Mouse (Mus musculus): ENCODE results near the gene Cfb. TPM values are rescaled to one million over a fixed set of nuclear protein-coding genes. Genes with fewer than 3 reads are reported as not detected.
A peak's percentile ranks its signal among the peaks of the same experiment; 100 is the strongest.

Gene Cfb
- polyA plus RNA-seq, 1 experiment: 71.5 TPM

DNA sequence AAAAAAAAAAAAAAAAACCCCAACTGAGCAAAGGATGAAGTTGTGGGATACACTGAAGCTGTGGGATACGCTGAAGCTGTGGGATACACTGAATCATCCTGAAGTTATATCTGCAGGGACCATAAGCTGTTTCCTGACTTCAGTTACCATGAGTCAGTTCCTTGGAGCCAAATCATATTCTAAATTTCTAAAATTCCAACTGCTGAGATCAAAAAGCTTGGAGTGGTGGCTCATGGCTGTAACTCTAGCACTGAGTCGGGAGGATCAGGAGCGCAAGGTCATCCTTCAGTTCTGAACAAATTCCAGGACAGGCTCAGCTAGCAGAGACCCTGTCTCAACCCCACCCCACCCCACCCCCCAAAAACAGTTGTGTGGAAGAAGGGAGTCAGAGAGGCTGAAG, 23.3 kb upstream of the Cfb start:
- TF ChIP-seq CTCF (IDR thresholded peaks at IDR 0.05; ENCODE audit: extremely low read depth, insufficient read length, insufficient replicate concordance, low read depth, low read length) (no peak), POLR2A (IDR thresholded peaks at IDR 0.05; ENCODE audit: low read depth, low read length) (no peak)
- Histone ChIP-seq H3K4me3 (ENCODE audit: low read depth, low read length) (no peak overlapping the region), H3K4me1 (ENCODE audit: control insufficient read depth, insufficient read depth, insufficient read length, low read length) (peaks cover 4% of the 10 kb centered on the region; the same call in 1 of the 2 replicates), H3K27ac (ENCODE audit: insufficient read depth, low read depth, low read length) (no peak overlapping the region), H3K27me3 (ENCODE audit: control insufficient read depth, insufficient read depth, low read length) (no peaks in the 10 kb centered on the region), H3K36me3 (ENCODE audit: control insufficient read depth, insufficient read depth, low read length) (no peaks in the 10 kb centered on the region)
- WGBS: 89% methylated on average over 3 of the region's 3 CpGs

DNA sequence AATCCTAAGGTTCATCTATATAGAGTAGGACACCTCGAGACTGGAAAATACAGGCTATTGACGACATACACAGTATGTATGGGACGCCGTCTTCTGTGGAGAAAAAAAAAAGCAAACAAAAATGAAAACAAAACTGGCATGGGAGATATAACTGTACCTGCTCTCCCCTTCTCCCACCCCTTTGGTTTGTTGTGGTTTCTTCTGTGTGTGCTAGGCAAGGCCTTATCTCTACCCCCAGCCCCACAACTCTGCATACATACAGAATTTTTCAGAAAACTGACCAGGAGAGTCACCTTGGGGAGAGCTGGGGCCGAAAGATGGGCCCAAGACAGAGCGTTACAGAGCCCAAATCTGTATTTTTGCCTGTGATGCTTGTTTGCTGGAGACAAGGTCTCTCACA, 22.4 kb upstream of the Cfb start:
- H3K36me3 ChIP-seq (ENCODE audit: control insufficient read depth, insufficient read depth, low read length): no peaks in the 10 kb centered on the region
- peaks cover 7% of the 10 kb centered on the region for H3K4me1 ChIP-seq (ENCODE audit: control insufficient read depth, insufficient read depth, insufficient read length, low read length)
- no peaks in the 10 kb centered on the region for H3K27me3 ChIP-seq (ENCODE audit: control insufficient read depth, insufficient read depth, low read length)
- WGBS: 92% methylated on average over 6 of the region's 6 CpGs
- TF ChIP-seq CTCF (IDR thresholded peaks at IDR 0.05; ENCODE audit: extremely low read depth, insufficient read length, insufficient replicate concordance, low read depth, low read length) (no peak), POLR2A (IDR thresholded peaks at IDR 0.05; ENCODE audit: low read depth, low read length) (no peak)
- H3K27ac ChIP-seq (ENCODE audit: insufficient read depth, low read depth, low read length): no peak overlapping the region
- H3K4me3 ChIP-seq (ENCODE audit: low read depth, low read length): no peak overlapping the region

DNA sequence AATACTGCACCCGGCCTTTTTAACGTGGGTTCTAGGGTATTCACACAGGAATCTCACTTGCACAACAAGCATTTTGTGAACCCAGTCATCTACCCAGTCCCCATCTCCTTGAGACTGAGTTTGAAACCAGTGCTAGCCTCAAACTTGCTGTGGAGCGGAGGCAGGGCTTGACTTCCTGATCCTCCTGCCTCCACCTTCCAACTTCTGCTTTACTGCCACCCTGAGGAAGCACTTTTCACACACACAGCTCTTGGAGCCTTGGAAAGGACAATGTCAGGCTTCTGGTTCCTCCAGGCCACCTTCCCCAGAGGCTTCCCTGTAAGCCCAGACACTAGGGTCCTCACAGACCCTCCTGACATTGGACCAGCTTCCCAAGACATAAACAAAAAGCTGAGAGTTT, 21.0 kb upstream of the Cfb start:
- no peak for TF ChIP-seq CTCF (IDR thresholded peaks at IDR 0.05; ENCODE audit: extremely low read depth, insufficient read length, insufficient replicate concordance, low read depth, low read length)
- TF ChIP-seq POLR2A (IDR thresholded peaks at IDR 0.05; ENCODE audit: low read depth, low read length): no peak

DNA sequence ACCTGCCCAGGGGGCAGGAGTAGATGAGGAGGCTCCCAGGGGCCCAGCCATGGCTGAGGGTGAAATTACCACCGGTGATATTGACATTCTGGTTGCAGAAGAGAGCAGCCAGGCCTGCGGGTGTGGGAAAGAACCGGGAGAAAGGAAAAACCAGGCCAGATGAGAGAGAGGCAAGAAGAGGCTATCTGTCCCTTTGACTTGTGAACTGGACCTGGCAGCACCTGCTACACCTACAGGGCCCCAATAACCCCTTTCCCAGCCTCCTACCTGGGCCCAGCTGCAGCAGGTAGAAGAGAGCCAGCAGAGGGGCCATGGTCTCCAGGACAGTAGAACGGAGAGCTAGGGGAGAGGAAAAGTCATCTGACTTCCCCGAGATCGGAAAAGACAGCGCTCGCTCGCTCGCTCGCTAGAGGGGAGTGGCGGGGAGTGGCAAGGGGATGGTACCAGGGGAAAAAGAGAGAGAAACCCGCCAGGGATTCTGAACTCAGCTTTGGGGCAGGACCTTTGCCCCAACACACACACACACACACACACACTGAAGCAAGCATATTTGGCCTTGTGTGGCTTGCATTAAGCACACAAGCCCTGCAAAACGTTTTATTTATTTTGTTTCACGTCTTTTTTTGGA, 19.5 kb upstream of the Cfb start, which contains the start of gene Gm20547:
Gene Gm20547, minus strand, starts transcription at position 360 of the 628 bp plus-strand sequence.
- H3K36me3 ChIP-seq (ENCODE audit: control insufficient read depth, insufficient read depth, low read length): no peaks in the 10 kb centered on the region
- peaks cover 10% of the 10 kb centered on the region for H3K4me1 ChIP-seq (ENCODE audit: control insufficient read depth, insufficient read depth, insufficient read length, low read length)
- no peak within 1 kb of the TSS for H3K27ac ChIP-seq (ENCODE audit: insufficient read depth, low read depth, low read length)
- H3K4me3 ChIP-seq (ENCODE audit: low read depth, low read length): peak within 1 kb of the TSS; percentile 50
- WGBS: 6% methylated on average over 15 of the region's 15 CpGs
- H3K27me3 ChIP-seq (ENCODE audit: control insufficient read depth, insufficient read depth, low read length): no peaks in the 10 kb centered on the region
- TF ChIP-seq POLR2A (IDR thresholded peaks at IDR 0.05; ENCODE audit: low read depth, low read length): no peak
- TF ChIP-seq CTCF (IDR thresholded peaks at IDR 0.05; ENCODE audit: extremely low read depth, insufficient read length, insufficient replicate concordance, low read depth, low read length): no peak

More for the DNA sequence above, 21.0 kb upstream of the Cfb start:
- no peaks in the 10 kb centered on the region for H3K36me3 ChIP-seq (ENCODE audit: control insufficient read depth, insufficient read depth, low read length)
- no peaks in the 10 kb centered on the region for H3K27me3 ChIP-seq (ENCODE audit: control insufficient read depth, insufficient read depth, low read length)
- no peak overlapping the region for H3K4me3 ChIP-seq (ENCODE audit: low read depth, low read length)
- H3K27ac ChIP-seq (ENCODE audit: insufficient read depth, low read depth, low read length): no peak overlapping the region
- 57% methylated on average over 3 of the region's 3 CpGs for WGBS
- H3K4me1 ChIP-seq (ENCODE audit: control insufficient read depth, insufficient read depth, insufficient read length, low read length): peaks cover 10% of the 10 kb centered on the region

DNA sequence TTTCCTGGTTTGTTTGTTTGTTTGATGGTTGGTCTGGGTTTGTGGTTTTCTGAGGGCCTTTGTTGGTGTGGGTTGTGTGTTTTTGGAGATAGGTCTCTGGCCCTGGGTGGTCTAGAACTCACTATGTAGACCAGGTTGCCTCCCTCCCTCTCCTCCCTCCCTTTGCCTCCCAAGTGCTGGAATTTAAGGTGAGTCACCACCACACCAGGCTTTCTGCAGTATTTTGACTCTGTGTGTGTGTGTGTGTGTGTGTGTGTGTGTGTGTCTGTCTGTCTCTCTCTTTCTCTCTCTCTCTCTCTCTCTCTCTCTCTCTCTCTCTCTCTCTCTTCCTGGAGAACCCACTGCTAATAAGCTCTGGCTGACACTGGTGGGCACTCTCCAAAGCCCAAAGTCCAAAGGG, 18.8 kb upstream of the Cfb start:
- H3K36me3 ChIP-seq (ENCODE audit: control insufficient read depth, insufficient read depth, low read length): no peaks in the 10 kb centered on the region
- no peak for TF ChIP-seq CTCF (IDR thresholded peaks at IDR 0.05; ENCODE audit: extremely low read depth, insufficient read length, insufficient replicate concordance, low read depth, low read length)
- no peak for TF ChIP-seq POLR2A (IDR thresholded peaks at IDR 0.05; ENCODE audit: low read depth, low read length)
- H3K4me3 ChIP-seq (ENCODE audit: low read depth, low read length): peak overlapping the region; percentile 50
- H3K27me3 ChIP-seq (ENCODE audit: control insufficient read depth, insufficient read depth, low read length): no peaks in the 10 kb centered on the region
- peaks cover 10% of the 10 kb centered on the region for H3K4me1 ChIP-seq (ENCODE audit: control insufficient read depth, insufficient read depth, insufficient read length, low read length)
- H3K27ac ChIP-seq (ENCODE audit: insufficient read depth, low read depth, low read length): no peak overlapping the region

DNA sequence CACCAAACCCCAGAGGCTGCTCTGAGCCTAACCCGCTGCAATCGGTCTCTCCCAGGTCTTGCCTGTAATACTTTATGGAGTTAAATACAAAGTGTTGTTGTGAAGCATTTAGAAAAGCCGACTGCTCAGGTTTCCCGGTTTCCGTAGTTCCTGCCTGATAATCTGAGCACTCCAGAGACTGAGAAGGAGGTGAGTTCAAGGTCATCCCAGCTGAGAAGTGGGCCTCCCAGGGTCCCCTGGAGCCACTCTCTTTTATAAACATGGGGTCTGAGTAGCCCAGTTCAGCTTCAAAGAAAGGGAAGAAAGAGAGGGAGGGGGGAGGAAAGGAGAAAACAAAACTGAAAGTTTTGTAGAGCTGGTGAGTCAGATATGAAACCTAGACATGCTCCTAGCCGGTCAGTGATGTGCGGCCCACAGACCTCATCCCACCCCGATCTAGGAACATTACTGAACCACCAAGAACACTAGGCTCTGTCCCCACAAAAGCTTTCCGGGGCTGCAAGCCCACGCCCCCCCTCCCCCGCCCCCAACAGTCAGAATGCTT, 17.1 kb upstream of the Cfb start, which contains the start of gene Zbtb12:
Gene Zbtb12, plus strand, starts transcription at position 148 of the 544 bp plus-strand sequence.
- TF ChIP-seq CTCF (IDR thresholded peaks at IDR 0.05; ENCODE audit: extremely low read depth, insufficient read length, insufficient replicate concordance, low read depth, low read length): no peak
- no peak for TF ChIP-seq POLR2A (IDR thresholded peaks at IDR 0.05; ENCODE audit: low read depth, low read length)
- no peaks in the 10 kb centered on the region for H3K27me3 ChIP-seq (ENCODE audit: control insufficient read depth, insufficient read depth, low read length)
- H3K4me3 ChIP-seq (ENCODE audit: low read depth, low read length): peak within 1 kb of the TSS; percentile 39; the same call in 1 of the 2 replicates
- no peaks in the 10 kb centered on the region for H3K36me3 ChIP-seq (ENCODE audit: control insufficient read depth, insufficient read depth, low read length)
- H3K4me1 ChIP-seq (ENCODE audit: control insufficient read depth, insufficient read depth, insufficient read length, low read length): peaks cover 10% of the 10 kb centered on the region
- peak within 1 kb of the TSS; percentile 27 for H3K27ac ChIP-seq (ENCODE audit: insufficient read depth, low read depth, low read length)
- WGBS: 34% methylated on average over 11 of the region's 11 CpGs

DNA sequence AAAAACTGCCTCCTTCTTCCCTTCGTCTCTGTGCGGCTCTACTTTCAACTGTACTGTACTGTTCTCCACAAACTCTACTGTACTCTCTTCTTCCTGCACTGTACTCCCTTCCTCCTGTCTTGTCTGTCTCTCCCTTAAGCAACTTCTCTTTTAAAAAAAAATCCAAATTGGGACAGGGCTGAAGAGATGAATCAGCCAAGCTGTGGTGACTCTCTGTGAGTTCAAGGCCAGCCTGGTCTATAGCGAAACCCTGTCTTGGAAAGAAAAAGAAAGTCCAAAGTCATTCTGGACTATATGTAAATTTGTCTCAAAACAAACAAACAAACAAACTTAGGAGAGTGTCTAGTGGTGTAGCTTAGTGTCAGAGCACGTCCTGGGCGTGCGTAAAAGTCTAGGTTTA, 12.0 kb upstream of the Cfb start:
- WGBS: 85% methylated on average over 6 of the region's 6 CpGs

More for the DNA sequence above, 12.0 kb upstream of the Cfb start:
- TF ChIP-seq CTCF (IDR thresholded peaks at IDR 0.05; ENCODE audit: extremely low read depth, insufficient read length, insufficient replicate concordance, low read depth, low read length) (no peak), POLR2A (IDR thresholded peaks at IDR 0.05; ENCODE audit: low read depth, low read length) (no peak)
- H3K36me3 ChIP-seq (ENCODE audit: control insufficient read depth, insufficient read depth, low read length): no peaks in the 10 kb centered on the region
- no peaks in the 10 kb centered on the region for H3K27me3 ChIP-seq (ENCODE audit: control insufficient read depth, insufficient read depth, low read length)
- H3K27ac ChIP-seq (ENCODE audit: insufficient read depth, low read depth, low read length): no peak overlapping the region
- H3K4me3 ChIP-seq (ENCODE audit: low read depth, low read length): no peak overlapping the region
- H3K4me1 ChIP-seq (ENCODE audit: control insufficient read depth, insufficient read depth, insufficient read length, low read length): 0 out of 2 replicates have a peak, but pooled peaks cover 2% of the 10 kb centered on the region
